Mouse (Mus musculus): ENCODE measurements around the gene Ccer2.

Gene Ccer2

DNA sequence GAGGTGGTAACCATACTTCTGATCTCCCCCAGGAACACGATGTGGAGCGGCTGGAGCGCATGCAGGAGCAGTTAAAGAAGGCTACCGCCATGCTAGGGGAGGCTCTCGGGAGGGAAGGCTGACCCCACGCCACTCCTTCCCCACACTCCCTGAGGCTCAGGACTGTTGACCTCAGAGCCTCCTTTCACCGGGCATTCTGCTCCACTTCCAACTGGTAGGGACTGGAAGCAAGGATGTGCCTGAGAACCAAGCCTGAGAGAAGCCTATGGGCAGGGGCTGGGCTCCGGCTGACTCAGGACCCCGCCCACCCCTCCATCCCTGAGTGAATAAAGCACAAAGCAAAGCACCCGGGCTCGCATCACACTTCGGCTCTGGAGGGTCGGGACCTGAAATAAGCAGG, 2.6 kb downstream of the Ccer2 start:
- DNase-seq: no peak

GRCm38 (mm10) chr7:28761907-28762306, 5.9 kb downstream of the Ccer2 start:
- no peak for DNase-seq

- DNase-seq: no peak
Measured at GRCm38 (mm10) chr7:28765211-28765610, 9.2 kb downstream of the Ccer2 start.

DNA sequence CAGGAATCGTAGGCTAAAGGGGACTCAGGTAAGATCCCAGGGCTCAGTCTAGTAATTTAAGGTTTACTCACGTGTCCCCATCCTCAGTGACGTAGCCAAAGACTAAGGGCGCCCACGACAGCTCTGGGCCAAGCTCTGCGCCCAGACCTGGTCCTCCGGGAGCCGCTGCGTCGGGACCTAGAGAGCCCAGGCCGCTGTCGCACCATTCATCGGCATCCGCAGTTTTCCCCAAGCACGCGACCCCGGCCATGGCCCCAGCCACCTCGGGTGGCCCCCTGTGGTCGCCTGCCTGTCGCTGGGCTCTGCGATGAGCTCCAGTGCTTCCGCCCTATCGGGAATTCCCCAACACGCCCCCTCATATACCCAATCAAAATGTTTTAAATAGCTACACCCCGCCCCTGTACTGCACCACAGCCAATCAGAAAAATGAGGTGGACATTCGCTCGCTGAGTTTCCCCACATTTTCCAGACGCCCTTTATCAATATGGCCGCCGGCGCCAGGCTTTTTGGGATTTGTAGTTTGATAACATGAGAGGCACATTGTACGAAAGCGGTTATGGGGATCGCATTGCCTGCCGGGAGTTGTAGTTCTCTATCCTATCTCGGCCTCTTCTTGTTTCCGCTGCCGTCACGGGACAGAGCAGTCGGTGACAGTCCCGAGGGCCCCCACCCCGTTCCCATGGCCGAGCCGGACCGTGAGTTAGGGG, 10.4 kb downstream of the Ccer2 start, which contains the start of gene Sirt2:
Gene Sirt2 (plus strand): TSS at position 563 of the 707 bp plus-strand sequence.
- DNase-seq: peak; percentile 98

- DNase-seq: no peak
Measured at GRCm38 (mm10) chr7:28766910-28767309, 10.9 kb downstream of the Ccer2 start.

DNA sequence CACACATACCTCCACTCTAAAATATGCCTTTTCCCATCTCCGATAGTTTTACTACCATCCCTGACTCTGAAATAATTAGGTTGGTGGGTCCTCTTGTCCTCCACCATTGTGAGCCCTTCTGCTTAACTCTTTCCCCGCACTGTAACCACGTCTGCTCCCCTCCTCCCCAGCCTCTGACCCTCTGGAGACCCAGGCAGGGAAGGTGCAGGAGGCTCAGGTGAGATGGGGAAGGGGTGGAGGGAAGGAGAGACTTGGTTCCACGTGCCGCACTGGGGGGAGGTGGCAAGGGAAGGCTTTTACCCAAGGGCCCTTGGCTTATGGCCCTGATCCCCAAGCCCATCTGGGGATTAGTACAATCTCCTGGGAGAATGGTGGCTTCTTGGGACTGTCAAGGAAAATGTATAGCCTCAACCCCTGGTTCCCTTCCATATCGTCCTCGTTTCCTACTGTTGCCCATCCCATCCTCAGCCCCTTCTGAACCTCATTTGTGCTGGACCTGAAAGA, 11.5 kb downstream of the Ccer2 start, which contains the start of gene Nfkbib:
Gene Nfkbib (minus strand): TSS at position 51 of the 504 bp plus-strand sequence.
- no peak for DNase-seq

DNA sequence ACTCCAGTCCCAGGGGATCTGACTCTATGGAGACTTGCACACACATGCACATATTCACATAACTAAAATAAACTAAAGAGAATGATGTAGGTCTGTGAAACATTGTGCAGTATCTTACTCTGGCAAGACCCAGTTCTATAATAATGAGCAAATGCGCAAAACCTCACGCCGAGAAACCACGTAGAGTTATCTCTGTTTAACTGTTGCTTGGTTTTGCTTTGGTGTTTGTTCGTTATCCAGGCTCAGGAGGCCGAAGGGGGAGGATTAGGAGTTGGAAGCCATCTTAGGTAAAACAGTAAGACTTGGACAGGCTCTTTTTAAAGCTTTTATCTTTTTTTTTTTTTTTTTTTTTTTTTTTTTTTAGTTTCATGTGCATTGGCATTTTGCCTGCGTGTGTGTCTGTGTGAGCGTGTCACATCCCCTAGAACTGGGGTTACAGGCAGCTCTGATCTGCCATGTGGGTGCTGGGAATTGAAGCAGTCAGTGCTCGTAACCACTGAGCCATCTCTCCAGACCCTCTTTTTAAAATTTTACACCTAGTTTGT, 13.5 kb downstream of the Ccer2 start:
- no peak for DNase-seq

- DNase-seq: no peak
Measured at GRCm38 (mm10) chr7:28770309-28770708, 14.3 kb downstream of the Ccer2 start.

DNA sequence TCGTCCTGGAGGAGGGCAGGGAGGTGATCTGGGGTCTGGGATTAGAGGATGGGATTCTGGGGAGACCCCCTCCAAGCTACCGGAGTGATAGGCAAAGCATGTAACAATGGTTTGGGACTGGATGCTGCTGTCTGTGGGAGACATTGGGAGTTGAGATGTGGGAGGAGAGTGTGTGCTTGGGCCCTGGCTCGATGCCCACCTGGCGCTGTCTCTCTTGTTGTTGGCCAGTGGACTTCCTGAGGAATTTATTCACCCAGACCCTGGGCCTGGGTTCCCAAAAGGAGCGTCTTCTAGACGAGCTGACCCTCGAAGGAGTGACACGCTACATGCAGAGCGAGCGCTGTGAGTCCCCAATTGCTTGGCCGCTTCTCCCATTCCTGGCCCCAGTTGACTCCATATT, 15.9 kb downstream of the Ccer2 start:
- no peak for DNase-seq

DNA sequence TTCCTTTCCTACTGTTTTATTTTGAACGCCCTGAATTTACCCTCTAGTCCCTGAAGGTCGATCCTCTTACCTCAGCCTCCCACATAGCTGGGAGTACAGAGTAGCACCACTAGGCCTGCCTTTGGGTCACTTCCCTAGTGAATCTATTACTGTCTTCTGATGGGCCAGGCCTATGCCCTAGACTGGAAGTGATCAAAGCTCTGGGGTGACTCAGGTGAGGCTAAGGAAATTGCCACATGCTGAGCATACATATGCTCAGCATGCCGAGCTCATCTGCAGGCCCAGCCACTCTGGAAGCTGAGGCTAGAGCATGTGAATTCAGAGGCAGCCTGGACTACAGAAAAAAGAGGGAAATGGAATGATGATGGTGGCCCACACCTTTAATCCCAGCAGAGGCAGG, 17.2 kb downstream of the Ccer2 start:
- DNase-seq: no peak

- no peak for DNase-seq
Measured at GRCm38 (mm10) chr7:28774164-28774563, 18.2 kb downstream of the Ccer2 start.

DNA sequence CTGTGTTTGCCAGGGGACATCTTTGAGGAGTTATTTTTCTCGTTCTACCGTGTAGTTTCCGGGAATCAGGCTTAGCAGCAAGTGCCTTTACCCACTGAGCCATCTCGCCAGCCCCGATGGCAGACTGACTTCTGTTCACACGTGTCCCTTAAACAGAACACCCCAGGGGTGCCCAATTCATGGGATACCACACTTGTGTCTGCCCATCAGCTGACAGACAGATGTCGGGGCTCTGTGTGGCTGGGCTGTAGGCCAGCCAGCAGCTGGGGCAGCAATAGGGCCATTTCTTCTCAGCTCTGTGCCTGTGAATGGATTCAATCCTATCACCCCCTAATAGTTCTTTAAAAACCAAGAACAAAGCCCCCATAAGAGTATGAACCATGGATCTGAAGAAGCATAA, 19.2 kb downstream of the Ccer2 start:
- no peak for DNase-seq

GRCm38 (mm10) chr7:28778825-28779224, 22.9 kb downstream of the Ccer2 start:
- DNase-seq: no peak

DNA sequence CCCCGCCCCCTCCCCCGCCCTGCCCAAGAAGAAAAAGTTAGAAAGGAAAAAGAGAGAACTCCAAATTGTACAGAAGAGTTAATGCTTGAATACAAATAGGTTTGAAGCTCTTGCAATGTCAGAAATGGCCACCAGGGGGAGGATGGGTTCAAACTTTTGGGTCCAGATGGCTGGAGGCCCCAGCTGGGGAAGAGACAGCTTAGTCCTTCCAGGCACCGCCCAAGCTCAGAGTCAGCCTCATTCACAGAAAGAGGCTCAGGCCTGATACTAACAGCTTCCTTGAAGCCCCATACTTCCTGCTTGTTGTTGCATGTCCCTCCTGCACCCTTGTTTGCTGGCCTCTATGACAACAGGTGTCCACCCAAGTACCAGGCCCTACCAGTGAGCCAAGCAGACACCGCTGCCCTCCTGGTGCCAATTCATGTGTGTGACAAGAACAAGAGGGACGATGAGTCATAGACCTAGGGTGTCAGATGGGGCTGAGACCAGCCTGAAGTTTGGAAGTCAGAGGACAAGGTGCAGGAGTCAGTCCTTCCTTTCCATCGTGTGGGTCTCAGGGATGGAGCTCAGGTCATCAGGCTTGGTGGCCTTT, 24.2 kb downstream of the Ccer2 start:
- peak; percentile 92 for DNase-seq

GRCm38 (mm10) chr7:28780857-28781256, 24.9 kb downstream of the Ccer2 start:
- no peak for DNase-seq

DNA sequence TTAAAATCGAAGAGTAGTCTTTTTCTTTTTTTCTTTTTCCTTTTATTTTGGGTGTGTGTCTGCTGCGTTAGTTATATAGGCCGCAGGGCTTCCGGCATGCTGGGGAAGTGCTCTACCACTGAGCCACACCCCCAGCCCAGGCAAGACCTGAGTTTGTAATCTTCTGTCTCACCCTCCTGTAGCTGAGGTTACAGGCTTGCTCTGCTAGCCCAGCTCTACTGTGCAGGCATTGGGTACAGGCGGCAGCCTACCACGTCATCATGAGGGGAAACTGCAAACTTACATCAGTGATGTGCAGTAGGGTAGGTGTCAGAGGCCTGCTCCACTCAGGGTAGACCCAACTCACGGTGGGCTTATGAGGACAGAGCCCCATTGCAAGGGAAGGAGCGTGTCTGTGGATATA, 25.3 kb downstream of the Ccer2 start:
- DNase-seq: no peak

DNA sequence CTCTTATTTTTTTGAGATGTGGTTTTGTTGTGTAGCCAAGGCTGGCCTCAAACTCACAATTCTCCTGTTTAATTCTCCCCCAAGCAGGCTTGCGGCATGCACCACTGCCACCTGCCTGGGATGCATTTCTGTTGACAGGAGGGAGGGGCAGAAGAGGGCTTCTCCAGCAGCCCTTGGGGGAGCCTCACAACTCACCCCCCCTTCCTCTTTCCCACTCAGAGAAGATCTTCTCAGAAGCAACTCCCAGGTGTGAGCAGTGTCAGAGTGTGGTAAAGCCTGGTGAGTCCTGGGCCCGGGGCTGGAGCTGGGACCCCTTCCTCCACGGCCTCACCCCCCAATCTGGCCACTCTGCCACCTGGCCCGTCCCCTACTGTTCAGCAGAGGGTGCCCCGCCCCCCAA, 29.2 kb downstream of the Ccer2 start:
- DNase-seq: no peak

- no peak for DNase-seq
Measured at GRCm38 (mm10) chr7:28787884-28788283, 31.9 kb downstream of the Ccer2 start.

DNA sequence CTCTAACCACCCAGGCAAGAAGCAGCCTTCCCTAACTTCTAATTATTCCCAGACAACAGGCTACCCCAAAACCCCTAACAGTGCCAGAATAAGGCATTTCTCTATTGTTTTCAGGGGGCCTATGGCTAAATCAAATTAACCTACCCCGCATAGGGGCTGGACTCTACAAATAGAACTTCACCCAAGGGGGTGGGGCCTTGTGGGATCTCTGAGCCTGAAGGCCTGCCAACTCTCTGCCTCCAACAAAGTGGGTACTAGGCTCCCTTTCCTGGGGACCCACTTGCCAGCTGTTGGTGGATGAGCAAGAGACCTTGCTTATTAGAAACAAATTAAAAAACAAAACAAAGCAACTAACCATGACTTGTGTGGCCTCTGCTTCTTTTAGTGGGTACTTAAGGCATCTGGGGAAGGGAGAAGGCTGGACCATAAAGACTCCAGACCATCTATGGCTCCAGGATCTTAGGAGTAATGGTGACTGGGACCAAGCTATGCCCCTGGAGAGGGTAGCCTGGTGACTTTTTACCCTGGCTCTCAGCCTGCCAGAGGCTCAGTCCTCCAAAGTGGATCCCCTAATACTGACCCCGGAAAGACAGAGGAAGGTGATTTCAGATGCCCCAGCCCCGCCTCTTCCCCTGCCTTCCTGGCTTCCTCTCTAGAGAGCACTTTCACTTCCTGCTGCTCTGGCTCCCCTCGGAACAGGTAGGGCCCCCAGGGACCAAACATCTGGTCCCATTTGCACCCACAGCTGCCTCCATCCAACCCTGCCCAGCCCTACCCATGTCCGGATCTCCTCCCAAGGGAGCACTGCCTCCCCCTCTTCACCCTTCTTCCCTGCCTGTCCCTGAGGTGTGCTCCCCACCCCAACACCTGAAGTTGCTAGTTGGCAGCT, 32.6 kb downstream of the Ccer2 start, which contains the start of gene Rinl:
Gene Rinl (plus strand): TSS at position 663 of the 889 bp plus-strand sequence.
- DNase-seq: no peak

- DNase-seq: no peak
Measured at GRCm38 (mm10) chr7:28789235-28789634, 33.3 kb downstream of the Ccer2 start.

DNA sequence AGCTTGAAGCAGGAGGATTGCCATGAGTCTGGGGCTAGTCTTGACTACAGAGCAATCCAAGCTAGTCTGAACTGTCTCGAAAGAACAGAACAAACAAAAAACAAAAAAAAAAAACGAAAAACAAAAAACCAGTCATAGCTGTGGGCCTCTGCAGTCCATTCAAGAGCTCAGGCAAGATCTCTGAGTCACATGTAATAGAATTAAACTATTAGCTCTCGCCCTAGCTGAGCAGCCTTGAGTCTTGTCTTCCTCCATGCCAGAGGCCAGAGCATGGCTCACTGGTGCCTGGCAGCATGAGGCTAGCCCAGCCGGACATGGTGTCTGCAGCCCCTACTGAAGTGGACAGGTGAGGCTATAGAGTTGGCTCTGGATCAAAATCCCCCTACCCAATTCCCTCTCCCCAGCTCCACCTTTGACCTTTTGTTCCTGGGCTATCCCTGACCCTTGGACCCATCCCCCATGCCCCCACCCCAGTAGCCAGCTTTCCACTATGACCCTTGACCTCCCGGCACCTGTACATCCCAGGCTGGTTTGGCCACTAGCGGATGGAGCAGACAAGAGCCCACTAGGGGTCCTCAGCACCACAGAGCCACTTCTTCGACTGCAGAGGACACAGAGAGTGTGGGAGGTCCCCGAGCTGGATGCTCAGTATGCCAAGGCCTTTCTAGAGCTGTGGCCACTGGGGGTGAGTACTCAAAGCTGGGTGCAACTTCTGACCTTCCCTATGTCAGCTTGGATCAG, 34.3 kb downstream of the Ccer2 start:
- peak; percentile 63 for DNase-seq

DNA sequence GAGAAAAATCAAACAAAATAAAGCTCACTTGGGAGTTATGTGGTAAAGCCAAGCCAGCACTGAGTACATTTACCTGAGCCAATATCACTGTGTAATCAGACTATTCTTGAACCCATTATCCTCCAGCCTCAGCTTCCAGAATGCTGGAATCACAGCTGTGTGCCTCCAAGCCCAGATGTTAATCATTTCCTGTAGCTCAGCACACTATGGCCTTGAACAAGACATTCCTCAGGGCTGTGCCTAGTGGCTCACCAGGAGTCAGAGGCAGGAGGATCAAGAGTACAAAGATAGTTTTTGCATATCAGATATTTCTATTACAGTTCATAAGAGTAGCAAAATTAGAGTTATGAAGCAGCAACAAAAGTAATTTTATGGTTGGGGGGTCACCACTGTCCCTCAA, 35.7 kb downstream of the Ccer2 start:
- DNase-seq: no peak

All from embryo, embryonic 11 days (tissue).